Mouse (Mus musculus): ENCODE results near the gene Cers6. TPM values are rescaled to one million over a fixed set of nuclear protein-coding genes. Genes with fewer than 3 reads are reported as not detected.
A peak's percentile ranks its signal among the peaks of the same experiment; 100 is the strongest.

The Cers6 gene
- total and polyA plus RNA-seq, 2 experiments, result 3.9 to 16.0 TPM

DNA sequence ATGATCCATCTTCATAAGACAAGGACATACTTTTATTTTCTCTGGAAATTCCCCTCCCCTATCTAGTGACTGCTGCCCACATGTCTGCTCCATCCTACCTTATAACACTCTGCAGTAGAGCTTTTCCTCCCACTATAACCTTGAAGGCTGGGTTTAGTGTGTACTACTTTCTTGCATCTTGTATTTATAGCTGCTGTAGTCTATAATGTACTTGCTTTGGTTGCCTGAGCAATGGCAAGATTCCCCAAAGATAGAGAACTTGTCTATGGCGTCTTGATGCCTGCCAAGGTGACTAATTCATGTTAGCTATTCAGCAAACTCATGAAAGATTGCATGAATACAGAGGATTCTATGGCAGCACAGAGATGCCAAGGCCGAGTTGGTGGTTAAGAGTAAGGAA is 176.1 kb downstream of the Cers6 start:
- no peak for DNase-seq (ENCODE audit: extremely low read depth, low read depth, low spot score)
- Histone ChIP-seq H3K4me1 (ENCODE audit: control insufficient read depth, insufficient read depth, low read length) (no peaks in the 10 kb centered on the region), H3K36me3 (ENCODE audit: control insufficient read depth, insufficient read depth, low read length) (no peaks in the 10 kb centered on the region), H3K27ac (replicated peaks; ENCODE audit: insufficient read depth, low read depth, low read length) (no peak overlapping the region), H3K9ac (ENCODE audit: low read depth, low read length) (no peak overlapping the region), H3K4me3 (ENCODE audit: insufficient read depth, low read depth, low read length) (no peak overlapping the region), H3K27me3 (ENCODE audit: control insufficient read depth, insufficient read depth, low read length) (no peaks in the 10 kb centered on the region), H3K79me2 (ENCODE audit: control insufficient read depth, insufficient read depth, low read length) (peaks cover 5% of the 10 kb centered on the region; the same call in 1 of the 2 replicates)
- 87% methylated on average over 2 of the region's 2 CpGs for WGBS
- TF ChIP-seq CTCF (IDR thresholded peaks at IDR 0.05; ENCODE audit: low read depth, low read length) (no peak), POLR2A (IDR thresholded peaks at IDR 0.05; ENCODE audit: extremely low read depth, insufficient read depth, low read length) (no peak)

DNA sequence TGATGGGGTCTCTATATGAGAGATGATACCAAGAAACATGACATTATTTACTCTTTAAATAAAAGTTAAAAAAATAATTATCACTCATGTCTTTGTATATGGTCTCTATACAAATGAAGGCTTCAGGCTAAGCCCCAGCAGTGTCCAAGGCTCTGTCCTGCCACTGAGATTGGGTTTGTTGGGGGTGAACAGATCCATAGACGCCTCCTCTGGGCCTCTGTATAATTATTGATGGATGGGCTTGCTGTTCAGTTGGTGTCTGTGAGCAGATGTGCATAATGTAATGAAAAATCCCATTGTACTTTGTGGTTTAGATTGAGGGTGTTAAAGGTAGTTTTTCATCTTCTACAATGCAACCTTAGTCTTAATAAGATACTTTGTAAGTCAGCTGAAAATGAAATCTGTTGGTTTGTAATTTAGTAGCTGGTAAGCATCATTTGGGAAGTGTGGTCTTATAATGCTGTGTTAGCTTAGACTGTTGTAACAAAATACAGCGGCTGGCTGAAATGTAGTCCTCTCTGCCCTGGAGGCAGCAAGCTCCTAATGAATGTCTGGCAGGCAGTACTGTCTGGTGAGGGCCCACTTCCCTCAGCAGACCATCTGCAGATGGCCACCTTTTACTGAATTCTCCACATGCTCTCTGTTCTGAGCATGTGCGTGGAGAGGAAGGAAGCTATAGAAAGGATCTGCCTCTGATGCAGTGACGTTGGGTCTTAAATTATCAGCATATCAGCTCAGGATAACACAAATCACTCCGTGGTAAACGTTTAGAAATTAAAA is 181.3 kb downstream of the Cers6 start:
- no peak for DNase-seq (ENCODE audit: extremely low read depth, low read depth, low spot score)
- WGBS, result 85% methylated on average over 6 of the region's 6 CpGs
- H3K79me2 ChIP-seq (ENCODE audit: control insufficient read depth, insufficient read depth, low read length), result peaks cover 6% of the 10 kb centered on the region; the same call in 1 of the 2 replicates

DNA sequence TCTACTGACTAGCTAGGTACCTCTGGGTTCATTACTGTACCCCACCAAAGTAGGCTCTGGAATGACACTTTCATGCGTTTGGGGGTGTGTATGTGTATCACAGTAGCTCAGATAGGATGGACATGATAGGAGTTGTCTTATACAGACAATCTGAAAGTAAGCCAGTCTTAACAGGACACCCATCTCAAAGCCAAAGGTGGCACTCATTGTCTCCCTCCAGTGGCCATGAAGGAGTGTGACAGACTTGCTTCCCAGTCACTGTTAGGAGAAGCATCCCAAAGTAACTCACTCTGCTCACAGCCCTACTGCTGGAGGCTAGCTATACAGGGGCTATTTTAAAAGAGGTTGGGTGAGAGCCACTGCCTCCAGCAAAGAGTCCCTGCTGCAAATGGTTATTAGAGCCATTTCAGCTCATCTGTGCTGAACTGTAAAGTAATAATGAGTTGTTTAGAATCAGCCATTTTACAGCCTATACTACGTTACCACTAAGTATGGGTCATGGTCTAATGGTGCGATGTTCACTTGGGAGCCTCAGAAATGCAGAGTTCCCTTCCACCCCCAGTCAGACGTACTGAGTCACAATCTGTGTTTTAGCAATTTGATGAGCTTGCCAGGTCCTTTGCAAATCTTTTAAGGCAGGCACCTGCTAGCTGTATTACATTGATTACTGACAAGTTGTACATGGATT is 182.3 kb downstream of the Cers6 start:
- no peak overlapping the region for H3K4me3 ChIP-seq (ENCODE audit: insufficient read depth, low read depth, low read length)
- H3K4me1 ChIP-seq (ENCODE audit: control insufficient read depth, insufficient read depth, low read length), result no peaks in the 10 kb centered on the region
- DNase-seq (ENCODE audit: extremely low read depth, low read depth, low spot score), result peak; percentile 68
- H3K36me3 ChIP-seq (ENCODE audit: control insufficient read depth, insufficient read depth, low read length), result no peaks in the 10 kb centered on the region
- peaks cover 6% of the 10 kb centered on the region; the same call in 1 of the 2 replicates for H3K79me2 ChIP-seq (ENCODE audit: control insufficient read depth, insufficient read depth, low read length)
- H3K9ac ChIP-seq (ENCODE audit: low read depth, low read length), result no peak overlapping the region
- TF ChIP-seq POLR2A (IDR thresholded peaks at IDR 0.05; ENCODE audit: extremely low read depth, insufficient read depth, low read length) (no peak), CTCF (IDR thresholded peaks at IDR 0.05; ENCODE audit: low read depth, low read length) (peak; percentile 79)
- H3K27ac ChIP-seq (replicated peaks; ENCODE audit: insufficient read depth, low read depth, low read length), result no peak overlapping the region
- 76% methylated on average over 4 of the region's 4 CpGs for WGBS
- H3K27me3 ChIP-seq (ENCODE audit: control insufficient read depth, insufficient read depth, low read length), result no peaks in the 10 kb centered on the region

More for the DNA sequence above, 181.3 kb downstream of the Cers6 start:
- TF ChIP-seq CTCF (IDR thresholded peaks at IDR 0.05; ENCODE audit: low read depth, low read length) (no peak), POLR2A (IDR thresholded peaks at IDR 0.05; ENCODE audit: extremely low read depth, insufficient read depth, low read length) (no peak)
- no peak overlapping the region for H3K9ac ChIP-seq (ENCODE audit: low read depth, low read length)
- H3K27ac ChIP-seq (replicated peaks; ENCODE audit: insufficient read depth, low read depth, low read length), result no peak overlapping the region
- H3K27me3 ChIP-seq (ENCODE audit: control insufficient read depth, insufficient read depth, low read length), result no peaks in the 10 kb centered on the region
- H3K36me3 ChIP-seq (ENCODE audit: control insufficient read depth, insufficient read depth, low read length), result no peaks in the 10 kb centered on the region
- no peaks in the 10 kb centered on the region for H3K4me1 ChIP-seq (ENCODE audit: control insufficient read depth, insufficient read depth, low read length)
- no peak overlapping the region for H3K4me3 ChIP-seq (ENCODE audit: insufficient read depth, low read depth, low read length)

DNA sequence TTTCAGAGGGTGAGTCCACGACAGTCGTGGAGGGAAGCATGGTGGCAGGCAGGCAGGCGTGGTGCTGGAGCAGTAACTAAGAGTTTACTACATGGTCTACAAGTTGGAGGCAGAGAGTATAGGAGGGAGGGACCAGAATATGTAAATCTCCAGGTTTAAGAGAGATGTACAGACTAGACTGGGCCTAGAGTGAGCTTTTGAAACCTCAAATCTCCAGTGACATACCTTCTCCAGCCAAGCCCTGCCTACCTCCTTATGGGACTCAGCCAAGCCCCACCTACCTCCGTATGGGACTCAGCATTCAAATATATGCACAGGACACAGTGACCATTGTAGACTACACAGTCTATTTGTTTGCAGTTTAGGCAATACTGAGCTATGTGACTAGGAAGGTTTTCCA is 184.7 kb downstream of the Cers6 start:
- DNase-seq (ENCODE audit: extremely low read depth, low read depth, low spot score), result no peak
- Histone ChIP-seq H3K4me3 (ENCODE audit: insufficient read depth, low read depth, low read length) (no peak overlapping the region), H3K4me1 (ENCODE audit: control insufficient read depth, insufficient read depth, low read length) (peaks cover 2% of the 10 kb centered on the region), H3K27me3 (ENCODE audit: control insufficient read depth, insufficient read depth, low read length) (no peaks in the 10 kb centered on the region), H3K36me3 (ENCODE audit: control insufficient read depth, insufficient read depth, low read length) (no peaks in the 10 kb centered on the region), H3K9ac (ENCODE audit: low read depth, low read length) (no peak overlapping the region), H3K27ac (replicated peaks; ENCODE audit: insufficient read depth, low read depth, low read length) (no peak overlapping the region), H3K79me2 (ENCODE audit: control insufficient read depth, insufficient read depth, low read length) (peaks cover 6% of the 10 kb centered on the region; the same call in 1 of the 2 replicates)
- WGBS, result 69% methylated on average over 4 of the region's 4 CpGs
- no peak for TF ChIP-seq CTCF (IDR thresholded peaks at IDR 0.05; ENCODE audit: low read depth, low read length)

DNA sequence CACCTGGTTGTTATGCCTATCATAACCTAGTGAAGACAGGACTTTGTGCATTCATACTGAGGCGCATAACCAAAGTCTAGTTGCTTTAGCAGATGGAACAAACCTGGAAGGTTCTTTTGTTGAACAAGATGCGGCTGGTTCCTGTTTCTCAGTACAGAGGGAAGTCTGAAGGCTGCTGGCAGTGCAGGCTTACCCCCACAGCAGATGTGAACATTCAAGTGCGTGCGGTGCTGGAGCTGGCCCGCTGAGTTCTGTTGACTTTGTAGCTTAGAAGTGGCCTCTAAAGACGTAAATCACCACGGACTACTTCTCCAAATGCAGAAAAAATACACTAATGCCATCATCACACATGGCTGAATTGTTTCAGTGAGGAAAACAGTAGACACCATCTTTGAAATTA is 186.1 kb downstream of the Cers6 start:
- 92% methylated on average over 7 of the region's 7 CpGs for WGBS
- no peak for DNase-seq (ENCODE audit: extremely low read depth, low read depth, low spot score)
- Histone ChIP-seq H3K9ac (ENCODE audit: low read depth, low read length) (no peak overlapping the region), H3K27ac (replicated peaks; ENCODE audit: insufficient read depth, low read depth, low read length) (no peak overlapping the region), H3K4me3 (ENCODE audit: insufficient read depth, low read depth, low read length) (no peak overlapping the region), H3K27me3 (ENCODE audit: control insufficient read depth, insufficient read depth, low read length) (no peaks in the 10 kb centered on the region), H3K4me1 (ENCODE audit: control insufficient read depth, insufficient read depth, low read length) (peaks cover 5% of the 10 kb centered on the region), H3K36me3 (ENCODE audit: control insufficient read depth, insufficient read depth, low read length) (no peaks in the 10 kb centered on the region), H3K79me2 (ENCODE audit: control insufficient read depth, insufficient read depth, low read length) (peaks cover 6% of the 10 kb centered on the region; the same call in 1 of the 2 replicates)
- no peak for TF ChIP-seq POLR2A (IDR thresholded peaks at IDR 0.05; ENCODE audit: extremely low read depth, insufficient read depth, low read length)
- TF ChIP-seq CTCF (IDR thresholded peaks at IDR 0.05; ENCODE audit: low read depth, low read length), result no peak

DNA sequence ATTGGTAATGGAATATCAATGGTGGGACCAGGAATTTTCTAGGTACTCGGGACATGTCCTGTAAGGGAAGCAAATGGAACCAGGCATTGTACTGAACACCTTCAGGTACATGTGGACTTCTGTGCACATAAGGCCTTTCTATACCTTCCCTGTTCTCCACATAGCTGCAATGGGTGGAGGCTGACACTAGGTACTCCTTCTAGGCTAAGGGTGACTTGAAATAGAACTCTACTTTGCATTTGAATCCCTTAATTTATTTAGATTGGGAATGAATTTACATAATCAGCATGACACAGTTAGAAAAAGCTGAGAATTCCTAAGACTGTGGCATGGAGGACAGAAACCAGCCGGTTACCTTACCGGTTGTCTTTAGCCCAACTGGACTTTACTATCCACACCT is 186.6 kb downstream of the Cers6 start:
- WGBS, result 45% methylated on average over 3 of the region's 3 CpGs
- no peaks in the 10 kb centered on the region for H3K27me3 ChIP-seq (ENCODE audit: control insufficient read depth, insufficient read depth, low read length)
- H3K36me3 ChIP-seq (ENCODE audit: control insufficient read depth, insufficient read depth, low read length), result no peaks in the 10 kb centered on the region
- no peak overlapping the region for H3K27ac ChIP-seq (replicated peaks; ENCODE audit: insufficient read depth, low read depth, low read length)
- TF ChIP-seq POLR2A (IDR thresholded peaks at IDR 0.05; ENCODE audit: extremely low read depth, insufficient read depth, low read length), result no peak
- TF ChIP-seq CTCF (IDR thresholded peaks at IDR 0.05; ENCODE audit: low read depth, low read length), result no peak
- H3K79me2 ChIP-seq (ENCODE audit: control insufficient read depth, insufficient read depth, low read length), result peaks cover 6% of the 10 kb centered on the region; the same call in 1 of the 2 replicates
- no peak for DNase-seq (ENCODE audit: extremely low read depth, low read depth, low spot score)
- H3K4me3 ChIP-seq (ENCODE audit: insufficient read depth, low read depth, low read length), result no peak overlapping the region
- H3K9ac ChIP-seq (ENCODE audit: low read depth, low read length), result no peak overlapping the region
- H3K4me1 ChIP-seq (ENCODE audit: control insufficient read depth, insufficient read depth, low read length), result peaks cover 5% of the 10 kb centered on the region

Data from liver, adult 2 months (tissue).